Mouse (Mus musculus) fibroblast of lung, adult 2 months (primary cell): ENCODE data around the gene Tmem132e.

Source experiments
- DNase-seq: peaks from one replicate; pipeline ENCODE4 v3.0.0-alpha.2; 2011; ENCODE audit warnings: low read depth

Gene Tmem132e

DNA sequence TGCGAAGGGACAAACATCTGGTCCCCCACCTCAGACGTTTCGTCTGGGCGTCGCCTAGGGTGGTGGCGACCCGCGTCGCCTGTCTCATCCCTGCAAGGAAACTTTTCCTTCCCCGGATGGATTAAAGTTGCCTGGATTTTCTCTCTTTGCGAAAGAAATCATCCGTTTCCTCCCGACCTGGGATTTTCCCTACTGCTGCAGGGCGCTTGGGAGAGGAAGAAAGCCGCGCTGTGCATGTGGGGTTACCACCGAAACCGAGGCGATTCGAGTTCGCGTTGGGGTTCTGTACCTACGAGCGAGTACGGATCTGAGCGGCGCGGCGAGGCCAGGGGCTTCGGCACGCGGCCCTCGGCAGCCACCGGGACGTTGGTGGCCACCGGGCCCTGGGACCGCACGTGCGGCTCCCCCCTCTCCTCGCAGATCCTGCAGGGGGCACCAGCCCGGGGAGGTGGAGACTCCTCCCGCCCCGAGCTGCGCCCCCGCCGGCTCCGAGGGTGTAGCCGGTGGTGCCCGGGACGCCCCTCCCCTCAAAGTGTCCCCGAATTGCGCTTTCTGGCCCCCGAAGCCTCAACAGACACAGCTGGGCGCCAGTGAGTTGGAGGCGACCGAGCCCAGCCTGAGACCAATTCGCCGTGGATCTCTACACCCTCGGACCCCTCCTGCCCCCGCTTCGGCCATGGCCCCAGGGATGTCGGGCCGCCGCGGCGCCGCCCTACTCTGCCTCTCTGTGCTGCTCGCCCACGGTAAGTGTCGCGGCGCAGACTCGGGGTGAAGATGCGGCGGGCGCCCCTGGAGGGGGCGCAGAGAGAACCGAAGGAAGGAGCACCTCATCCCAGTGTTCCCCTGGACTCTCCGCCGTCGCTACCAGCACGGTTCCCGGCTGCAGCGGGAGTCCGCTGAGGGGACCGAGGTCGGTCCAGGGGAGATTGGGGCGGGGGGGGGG, at the start of gene Tmem132e:
Gene Tmem132e, plus strand, starts transcription at position 530 of the 943 bp plus-strand sequence.
- DNase-seq, result no peak

DNA sequence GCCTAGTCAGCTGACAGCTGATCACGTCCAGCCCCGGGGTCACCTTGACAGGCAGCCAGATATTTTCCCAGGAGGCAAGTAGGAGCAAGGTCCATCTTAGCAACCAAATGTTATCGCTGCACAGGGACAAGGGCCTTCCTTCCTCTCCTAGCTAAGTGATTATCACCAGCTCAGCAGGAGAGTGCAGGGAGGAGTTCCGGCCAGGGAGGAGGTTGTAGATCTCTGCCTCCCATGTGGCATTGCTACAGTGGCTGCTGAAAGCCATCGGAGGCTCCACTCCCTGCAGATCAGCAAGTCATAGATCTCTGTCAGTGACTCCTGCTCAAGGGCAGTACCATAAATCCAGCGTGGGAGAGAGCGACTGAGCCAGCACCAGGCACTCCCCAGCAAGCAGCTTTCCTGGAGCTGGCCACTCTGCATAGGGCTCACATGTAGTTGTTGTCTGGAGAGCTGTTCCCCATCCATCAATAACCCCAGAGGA, 48.7 kb upstream of the Tmem132e start:
- no peak for DNase-seq

DNA sequence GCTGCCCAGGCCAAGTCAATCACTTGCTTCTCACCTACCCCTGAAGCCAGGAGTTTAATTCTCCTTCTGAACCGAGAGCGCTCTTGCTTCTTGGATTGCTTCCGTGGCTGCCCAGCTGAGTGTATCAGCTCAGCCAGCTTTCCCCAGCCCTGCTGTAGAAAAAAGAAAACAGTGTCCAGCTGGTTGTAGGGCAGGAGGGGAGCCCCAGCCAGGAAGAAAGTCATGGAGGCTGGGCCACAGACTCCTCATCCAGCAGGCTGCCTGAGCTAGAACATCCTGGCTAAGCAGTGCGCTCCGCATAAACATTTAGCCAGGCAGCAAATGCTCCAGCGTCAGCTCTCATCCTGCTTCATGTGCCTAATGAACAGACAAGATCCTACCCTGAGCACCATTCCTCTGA, 48.3 kb upstream of the Tmem132e start:
- DNase-seq, result no peak

DNA sequence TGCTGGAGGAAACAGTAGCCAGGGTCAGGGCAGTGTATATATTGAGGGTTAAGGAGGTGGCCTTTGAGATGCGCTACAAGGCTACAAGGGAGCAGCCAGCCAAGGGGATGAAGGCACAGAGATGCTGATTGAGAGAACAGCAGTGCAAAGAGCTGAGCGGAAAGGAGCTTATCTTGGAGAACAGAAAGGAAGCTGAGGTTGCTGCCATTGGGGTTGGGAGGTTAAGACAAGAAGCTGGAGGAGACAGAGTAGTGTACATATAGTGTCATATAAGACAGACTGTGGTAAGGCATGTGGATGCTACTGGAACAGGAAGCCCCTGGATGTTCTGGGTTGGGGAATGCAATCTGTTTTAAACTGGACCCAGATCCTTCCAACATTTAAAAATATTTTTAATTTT, 47.8 kb upstream of the Tmem132e start:
- no peak for DNase-seq

DNA sequence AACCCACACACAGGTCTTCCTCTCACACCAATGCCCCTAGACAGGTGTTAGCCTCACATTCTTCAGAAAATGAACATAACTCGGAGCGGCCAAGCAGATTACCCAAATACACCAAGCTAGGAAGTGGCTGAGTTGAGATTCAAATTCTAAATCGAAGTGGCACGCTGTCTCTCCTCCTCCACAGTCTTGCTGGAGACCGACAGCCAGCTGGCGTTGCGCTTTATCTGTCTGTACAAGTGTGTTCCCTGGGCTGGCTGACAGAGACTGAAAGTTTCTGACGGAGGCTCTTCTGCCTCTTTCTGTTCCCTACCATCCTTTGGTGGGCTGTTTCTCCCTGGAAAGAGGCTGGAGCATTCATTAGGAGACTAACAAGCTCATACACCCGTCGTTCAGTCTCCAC, 37.7 kb upstream of the Tmem132e start:
- no peak for DNase-seq

DNA sequence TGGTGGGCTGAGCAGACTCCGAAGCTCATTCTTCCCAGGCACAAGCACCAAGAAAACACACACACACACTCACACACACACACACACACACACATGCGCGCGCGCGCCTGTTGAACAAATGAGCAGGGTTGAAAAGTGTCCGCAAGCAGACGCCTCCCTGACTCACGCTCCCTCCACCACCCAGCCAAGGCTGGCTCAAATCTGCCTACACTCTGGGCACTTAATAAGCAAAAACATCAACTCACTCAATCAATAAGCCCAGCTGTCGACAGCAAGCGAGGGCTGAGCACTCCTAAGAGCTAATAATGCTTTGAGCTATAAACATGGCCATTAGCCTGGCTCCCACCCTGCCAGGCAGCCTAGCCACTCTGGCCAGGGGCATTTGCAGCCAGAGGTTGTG, 18.5 kb upstream of the Tmem132e start:
- no peak for DNase-seq

DNA sequence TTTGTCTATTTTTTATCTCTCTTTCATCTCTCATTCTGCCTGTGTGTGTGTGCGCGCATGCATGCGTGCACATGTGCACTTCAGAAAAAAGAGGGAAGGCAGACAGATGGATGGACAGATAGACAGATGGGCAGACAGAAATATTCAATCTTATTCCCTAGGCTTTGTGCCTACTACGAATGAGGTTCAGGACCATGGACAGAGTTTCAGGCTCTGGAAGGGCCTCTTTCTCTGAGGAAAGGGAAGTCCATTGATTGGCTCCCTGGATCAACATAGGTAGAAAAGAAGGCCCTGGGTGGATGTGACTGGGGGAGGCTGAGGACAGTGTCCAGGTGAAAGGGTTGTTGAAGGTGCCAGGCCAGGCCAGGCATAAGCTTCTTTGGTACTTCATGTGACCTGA, 17.1 kb upstream of the Tmem132e start:
- no peak for DNase-seq

DNA sequence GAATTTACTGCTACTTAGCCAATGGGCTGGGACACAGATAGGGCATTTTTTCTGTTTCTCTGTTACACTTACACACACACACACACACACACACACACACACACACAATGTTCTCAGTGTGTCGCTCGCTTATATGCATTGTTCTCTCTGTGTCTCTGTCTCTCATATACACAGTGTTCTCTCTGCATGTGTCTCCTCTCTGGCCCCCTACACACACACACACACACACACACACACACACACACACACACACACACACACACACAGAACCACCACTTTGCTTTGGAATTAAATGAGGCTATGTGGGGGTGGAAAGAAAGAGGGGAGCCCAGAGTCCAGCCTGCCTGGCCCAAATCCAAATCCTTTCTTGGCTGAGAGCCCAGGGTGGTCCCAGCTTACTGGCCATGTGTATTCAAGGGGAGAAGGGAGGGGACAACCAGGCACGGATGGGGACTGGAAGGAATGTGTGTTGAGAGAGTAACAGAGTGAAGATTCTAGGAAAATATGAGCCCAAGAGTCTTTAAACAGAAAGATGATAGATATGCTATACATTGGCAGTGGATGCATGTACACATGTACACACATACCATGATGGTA, 8.0 kb upstream of the Tmem132e start:
- DNase-seq, result no peak

DNA sequence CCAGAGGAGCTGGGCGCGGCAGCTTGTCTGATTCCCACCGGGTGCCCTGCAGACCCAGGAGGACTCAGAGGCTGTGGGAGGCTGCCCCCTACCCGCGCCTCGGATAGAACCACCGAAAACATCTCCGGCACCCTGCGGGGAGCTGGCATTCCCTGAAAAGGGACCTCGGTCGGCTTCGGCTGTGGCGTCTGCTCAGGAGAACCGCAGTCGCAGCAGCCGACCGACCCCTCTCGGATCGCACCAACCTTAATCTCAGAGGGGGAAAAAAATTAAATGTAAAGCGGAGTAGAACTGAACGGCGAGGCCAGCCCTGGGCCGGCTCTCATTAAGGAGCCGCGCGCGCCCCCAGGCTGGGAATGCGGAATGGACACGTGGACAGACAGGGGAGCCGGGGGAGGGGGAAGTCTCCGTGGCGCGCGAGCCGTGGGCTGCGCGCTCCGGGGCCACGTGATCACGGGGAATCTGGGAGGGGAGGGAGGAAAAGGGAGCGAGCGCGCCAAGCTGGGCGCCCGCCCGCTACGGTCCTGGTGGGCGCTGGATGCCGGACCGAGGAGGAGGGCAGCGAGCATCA, 1.6 kb upstream of the Tmem132e start:
- no peak for DNase-seq

DNA sequence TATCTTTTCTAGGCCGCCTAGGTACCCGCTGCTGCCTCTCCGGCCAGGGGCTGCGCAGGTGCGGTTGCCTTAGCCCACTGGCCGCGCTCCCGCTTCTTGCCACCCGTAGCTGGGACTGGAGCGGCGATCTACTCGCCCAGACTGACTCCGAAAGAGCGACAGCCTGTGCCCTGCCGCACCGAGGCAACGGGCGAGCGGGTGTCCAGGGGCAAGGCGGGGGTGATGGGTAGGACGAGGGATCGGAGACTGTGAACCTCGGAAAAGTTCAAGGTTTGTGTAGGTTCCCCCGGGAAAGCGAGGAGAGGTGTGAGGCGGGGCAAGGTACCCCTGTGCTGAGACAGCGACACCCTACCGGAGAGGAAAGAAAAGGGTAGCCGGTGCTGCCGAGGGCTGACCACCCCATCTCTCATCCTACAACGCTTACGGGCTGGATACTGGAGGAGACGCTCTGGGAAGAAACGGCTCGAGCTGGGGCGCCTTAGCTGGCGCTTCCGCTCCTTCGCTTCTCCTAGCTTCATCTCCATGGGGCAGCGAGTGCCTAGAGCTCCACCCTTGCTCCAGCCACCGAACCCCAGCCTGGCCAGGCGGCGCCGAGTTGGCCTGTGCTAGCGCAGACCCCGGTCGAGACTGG, 874 bp upstream of the Tmem132e start:
- DNase-seq, result no peak

DNA sequence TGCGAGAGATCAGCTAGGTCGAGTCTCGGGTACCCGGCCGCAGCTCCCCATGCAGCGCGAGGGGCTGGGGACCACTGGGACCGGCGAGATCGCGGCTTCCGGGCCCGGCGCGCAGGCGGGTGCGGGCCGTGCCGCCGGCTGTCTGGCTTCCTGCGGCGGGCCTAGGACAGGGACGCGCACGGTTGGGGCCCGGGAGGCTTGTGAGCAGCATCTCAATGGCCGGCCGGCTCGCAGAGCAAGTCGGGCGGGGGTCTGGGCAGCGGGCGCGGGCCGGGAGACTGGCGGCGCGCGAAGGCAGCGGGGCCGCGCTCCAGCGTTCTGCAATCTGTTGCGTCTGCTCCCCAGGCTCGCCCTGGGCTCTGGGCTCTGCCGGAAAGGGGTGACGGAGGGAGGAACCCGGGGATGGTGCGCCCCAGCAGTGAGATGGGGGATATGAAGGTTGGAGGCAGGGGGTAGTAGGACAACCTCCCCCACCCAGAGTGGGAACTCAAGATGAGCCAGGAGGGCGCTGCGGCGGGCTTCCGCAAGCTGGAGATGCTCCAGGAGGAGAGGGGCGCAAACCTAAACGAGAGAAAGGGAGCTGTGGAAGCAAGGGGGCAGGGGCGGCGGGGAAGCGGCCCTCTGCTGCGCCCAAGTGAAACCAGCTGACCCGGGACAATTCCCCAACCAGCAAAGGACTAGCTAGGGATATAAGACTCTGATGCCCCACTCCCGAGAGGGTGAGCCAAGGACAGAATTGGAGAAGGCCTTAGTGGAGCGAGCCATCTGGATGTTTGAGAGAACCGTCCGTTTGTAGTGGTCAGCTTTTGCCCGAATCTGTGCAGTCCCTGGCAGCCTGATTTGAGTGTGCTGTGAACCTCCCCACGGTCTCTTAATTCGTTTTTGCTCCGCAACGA, 944 bp downstream of the Tmem132e start:
- no peak for DNase-seq

DNA sequence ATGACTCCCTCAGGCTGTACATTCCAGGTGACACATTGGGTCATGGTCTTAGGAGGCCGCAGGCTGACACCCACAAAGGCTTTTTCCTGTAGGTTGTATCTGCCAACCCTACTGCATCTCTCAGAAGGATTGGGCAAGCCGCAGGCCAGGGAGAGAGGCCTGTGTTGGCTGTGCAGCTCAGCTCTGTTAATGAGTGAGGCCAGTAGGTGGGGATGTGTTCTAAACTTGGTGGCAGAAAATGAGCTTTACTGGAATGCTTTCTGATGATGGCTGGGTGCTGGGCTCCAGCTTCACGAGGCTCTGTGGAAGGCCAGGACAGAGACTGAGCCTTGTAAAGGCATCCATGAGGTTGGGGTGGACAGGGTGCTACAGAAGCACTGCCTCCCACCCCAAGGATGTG, 3.6 kb downstream of the Tmem132e start:
- no peak for DNase-seq

DNA sequence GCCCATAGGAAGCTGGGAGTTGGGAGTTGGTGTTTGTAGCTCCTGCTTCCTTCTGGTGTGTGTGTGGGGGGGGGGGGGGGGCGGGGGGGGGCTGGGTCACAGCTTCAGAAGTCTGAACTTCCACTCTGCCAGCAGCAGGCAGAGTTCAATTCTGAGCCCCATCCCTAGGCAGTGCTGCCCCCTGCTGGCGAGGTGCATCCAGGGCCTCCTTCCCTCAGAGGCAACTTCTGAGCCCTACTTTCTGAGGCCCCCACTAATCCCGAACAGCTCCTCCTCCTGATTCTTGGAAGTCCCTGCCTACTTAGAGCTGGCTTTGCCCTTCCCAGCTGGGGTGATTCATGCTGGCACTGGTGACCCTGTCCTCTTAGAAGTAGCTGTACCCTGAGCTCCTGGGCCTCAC, 10.9 kb downstream of the Tmem132e start:
- no peak for DNase-seq

DNA sequence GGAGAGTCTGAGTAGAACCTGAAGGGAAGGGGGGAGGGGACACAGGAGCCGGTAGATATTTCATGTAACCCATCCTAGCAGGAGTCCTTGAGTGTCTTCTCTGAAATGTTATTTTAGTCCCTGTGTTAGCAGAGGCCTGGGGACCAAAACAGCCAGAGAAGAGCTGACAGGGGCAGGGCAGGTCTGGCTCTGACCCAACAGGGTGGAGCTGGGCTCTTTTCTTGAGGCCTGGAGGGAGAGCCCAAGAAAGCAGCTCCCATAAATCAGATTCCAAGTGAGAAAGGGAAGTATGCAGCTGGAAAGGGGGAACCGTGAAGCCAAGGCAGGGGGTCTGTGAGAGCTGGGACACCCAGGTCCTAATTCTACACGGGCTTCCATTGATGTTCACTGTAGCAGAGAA, 16.9 kb downstream of the Tmem132e start:
- no peak for DNase-seq

DNA sequence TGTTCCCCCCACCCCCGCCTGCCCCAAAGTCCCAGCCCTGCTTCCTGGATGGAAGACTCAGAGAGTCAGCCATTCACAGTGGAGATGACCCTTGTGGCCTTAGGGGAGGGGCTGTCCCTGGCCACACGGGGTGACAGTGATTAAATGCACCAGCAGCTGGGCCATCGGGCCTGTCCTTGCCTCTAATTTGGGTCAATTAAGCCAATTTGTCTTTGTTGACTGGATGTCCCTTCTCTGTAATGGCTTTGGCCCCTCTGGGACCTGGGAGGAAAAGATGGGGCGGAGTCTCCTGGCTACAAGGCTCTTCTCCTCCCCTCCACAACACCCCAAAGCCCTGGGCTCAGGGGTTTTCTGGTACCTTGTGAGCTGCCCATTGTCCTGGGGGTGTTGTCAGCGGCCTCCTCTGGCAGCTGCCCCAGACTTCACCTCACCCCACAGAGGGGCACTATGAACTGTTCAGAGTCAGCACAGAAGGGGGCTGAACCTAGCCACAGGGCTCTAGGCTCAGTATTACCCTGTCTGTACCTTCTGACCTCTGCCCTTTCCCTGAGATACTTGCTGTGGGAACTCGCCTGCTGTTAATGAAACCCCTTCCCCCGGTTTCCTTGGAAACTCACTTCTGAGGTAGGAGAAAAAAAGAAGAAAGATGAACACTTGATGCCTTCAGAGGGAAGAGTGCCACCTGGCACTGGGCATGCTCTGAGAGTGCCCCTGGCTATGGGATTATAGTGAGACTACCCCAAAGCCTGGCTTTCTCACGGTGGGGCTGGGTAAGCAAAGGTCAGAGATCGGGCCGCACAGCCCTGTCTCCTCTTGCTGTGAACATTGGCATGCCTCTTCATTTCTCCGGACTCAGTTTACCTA, 17.9 kb downstream of the Tmem132e start:
- no peak for DNase-seq

DNA sequence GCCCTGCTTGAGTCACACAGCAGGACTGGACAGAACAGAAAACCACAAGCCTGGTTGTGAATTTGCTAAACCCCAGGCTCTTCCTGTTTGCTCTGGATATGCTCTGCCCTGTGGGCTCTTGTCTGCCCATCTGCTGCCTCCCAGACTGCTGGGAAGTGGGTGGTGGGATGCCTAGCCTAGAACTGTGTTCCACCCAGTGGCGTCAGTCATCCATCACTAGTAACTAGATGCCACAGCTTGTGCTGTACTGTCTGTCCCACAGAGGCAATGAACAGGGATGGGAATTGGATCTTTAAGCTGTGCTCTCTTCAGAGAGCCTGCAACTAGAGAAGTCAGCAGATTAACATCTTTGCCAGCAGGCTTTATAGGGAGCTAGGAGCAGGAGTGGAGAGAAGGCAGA, 23.8 kb downstream of the Tmem132e start:
- DNase-seq, result no peak

DNA sequence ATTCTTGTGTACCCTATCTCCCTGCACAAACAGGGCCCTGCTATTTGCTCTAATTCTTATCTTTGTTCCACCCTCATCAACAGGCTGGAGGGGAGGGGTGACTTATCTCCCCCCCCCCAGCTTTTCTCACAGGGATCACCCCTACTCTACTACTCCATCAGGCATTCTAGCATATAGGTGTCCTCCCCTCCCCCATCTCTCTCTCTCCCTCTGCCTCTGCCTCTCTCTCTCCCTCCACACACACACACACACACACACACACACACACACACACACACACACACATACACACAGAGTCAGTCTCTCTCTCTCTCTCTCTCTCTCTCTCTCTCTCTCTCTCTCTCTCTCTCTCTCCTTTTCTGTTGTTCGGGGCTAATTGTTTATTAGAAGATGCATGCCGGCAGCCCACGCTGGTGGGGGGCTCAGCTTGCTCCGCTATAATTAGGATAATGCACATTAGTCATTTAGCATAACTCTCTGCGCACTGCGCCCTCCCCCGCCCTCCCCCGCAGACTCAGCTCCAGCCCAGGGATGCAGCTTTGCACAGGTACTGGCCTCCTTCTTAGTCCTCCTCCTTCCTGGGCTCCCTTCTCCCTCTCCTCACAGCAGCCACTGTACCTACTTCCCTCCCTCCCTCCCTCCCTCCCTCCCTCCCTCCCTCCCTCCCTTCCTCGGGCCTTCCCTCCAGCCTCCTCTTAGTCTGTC, 29.8 kb downstream of the Tmem132e start:
- DNase-seq, result no peak

DNA sequence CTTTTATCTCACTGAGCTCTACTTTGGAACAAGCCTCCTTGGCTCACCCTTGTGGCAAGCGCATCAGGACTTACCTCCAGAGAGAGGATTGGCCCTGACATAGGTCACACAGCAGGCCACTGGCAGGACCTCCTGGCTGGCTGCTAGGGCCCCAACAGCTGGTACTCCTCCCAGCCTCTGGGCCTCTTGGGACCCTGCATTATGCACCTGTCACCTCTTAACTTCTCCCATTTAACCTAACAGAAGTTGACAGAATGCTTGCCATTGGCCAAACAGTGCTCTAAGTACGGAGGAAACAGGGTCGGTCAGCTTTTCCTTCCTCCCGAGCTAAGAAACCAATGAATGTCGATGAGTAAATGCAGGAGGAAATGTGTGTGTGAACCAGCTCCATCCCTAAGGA, 33.2 kb downstream of the Tmem132e start:
- DNase-seq, result no peak

DNA sequence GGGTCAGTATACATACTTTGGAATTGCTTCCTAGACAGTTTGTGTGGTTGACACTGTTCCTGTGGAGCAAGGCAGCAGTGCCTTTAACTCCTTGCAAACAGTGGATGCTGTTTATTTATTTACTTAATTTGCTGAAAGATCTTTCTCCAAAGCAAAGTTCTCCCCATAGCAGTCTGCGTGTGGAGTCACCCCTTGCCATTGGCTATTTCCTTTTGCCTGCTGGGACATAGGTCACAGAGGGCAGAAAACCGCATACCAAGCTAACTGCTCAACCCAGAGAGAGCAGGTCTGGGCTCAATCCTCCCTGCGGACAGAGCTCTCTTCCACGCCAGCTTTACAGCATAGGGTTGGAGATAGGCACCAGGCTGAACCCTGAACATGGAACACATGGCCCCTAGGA, 34.8 kb downstream of the Tmem132e start:
- no peak for DNase-seq

DNA sequence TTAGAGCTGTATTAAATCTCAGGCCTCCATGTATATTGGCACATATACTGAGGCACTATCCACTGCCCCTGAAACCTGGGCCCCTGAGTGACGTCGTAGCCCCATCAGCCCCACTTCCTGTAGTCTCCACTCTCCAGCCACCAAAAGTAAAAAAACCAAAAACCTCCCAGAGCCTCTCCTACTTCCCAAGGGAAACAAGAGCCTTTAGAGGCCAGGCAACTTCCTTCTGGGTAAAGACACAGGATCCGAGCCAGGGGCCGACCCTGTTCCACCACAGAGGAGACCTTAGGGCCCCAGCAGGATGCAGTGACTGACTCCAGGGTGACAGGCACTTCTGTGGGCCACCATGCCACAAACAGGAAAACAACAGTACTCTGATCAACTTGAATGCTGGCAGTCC, 40.1 kb downstream of the Tmem132e start:
- DNase-seq, result no peak
